Mouse (Mus musculus) gastrocnemius, postnatal 10 days (tissue): ENCODE data around the gene Gm1673. TPM values are rescaled to one million over a fixed set of nuclear protein-coding genes. Genes with fewer than 3 reads are reported as not detected.
"Not testable (repeated sequence)": the region's sequence is repeated elsewhere in the genome, so short reads cannot be mapped to it uniquely, and the experiment has no call there.

Experiments used
- DNase-seq: peaks from one replicate; pipeline ENCODE4 v3.0.0; 2021; ENCODE audit warnings: mixed read lengths
- long read RNA-seq, 2 experiments: library from polyadenylated mRNA; stranded (forward); transcript quantifications; one replicate each; pipeline ENCODE4 v2.0.0; 2021
- total RNA-seq, 2 experiments: library from RNA; stranded (reverse); gene quantifications; 2 replicates each; pipeline ENCODE4 v1.2.3; 2021

The Gm1673 gene
- total RNA-seq = 1 to 10 TPM; 2.5 to 3.2 TPM
- long read RNA-seq, experiment 1, partial matches to known transcripts = 0 of 1 reads
- long read RNA-seq, experiment 1, other reads (novel, unspliced or antisense) = 0 of 1 reads
- long read RNA-seq, experiment 2, partial matches to known transcripts = 0 of 1 reads
- long read RNA-seq, experiment 2, other reads (novel, unspliced or antisense) = 0 of 1 reads

DNA sequence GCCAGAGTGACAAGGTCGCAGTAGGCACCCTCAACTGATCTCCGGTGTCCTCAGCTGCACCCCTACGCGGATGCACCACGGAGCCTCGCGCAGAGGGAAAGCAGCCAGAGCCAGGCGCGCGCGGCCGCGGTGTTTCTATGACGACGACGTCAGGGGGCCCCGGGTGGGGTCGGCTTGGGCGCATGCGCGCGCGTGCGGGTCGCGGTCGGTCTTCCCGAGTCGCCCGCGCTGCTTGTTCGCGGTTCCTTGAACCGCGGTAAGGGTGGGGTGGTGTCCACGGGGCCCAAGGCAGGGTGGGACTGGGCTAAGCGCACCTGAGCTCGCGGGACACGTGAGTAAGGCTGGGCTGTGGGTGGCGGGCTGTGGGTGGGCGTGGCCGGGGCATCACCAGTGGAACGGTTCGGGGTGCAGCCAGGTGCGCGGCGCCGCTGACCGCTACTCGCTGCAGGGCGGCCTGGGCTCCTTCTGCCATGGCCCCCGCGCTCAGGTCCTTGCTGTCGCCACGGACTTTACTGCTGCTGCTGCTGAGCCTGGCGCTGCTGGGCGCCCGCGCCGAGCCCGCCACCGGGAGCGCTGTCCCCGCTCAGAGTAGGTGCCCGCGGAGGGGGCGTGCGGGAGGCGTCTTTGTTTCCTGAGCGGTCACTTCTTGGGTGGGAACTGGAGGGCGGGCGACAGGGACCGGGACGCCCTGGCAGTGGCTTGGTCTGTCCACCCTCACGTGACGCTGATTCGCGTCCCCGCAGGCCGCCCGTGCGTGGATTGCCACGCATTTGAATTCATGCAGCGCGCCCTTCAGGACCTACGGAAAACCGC, at the start of gene Gm1673:
Gm1673 (plus strand) TSS at position 125 of the 813 bp plus-strand sequence.
- peak; percentile 79 for DNase-seq

DNA sequence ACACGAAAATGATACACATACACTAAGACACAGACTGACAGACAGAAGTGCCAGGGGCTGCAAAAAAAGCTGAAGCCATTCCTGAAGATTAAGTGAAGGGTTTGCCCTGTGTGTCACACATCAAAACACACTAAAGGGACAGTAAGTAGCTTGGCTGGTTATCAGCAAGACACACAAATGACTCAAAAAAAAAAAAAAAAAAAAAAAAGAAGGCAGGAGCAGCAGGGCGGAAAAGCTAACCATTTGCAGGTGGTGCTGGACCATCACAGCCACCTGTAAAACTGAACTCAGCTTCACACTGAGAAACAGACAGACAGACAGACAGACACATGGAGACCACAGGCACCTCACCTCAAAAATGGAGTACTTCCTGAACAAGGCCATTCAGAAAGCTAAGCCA, 49.2 kb upstream of the Gm1673 start:
- no peak for DNase-seq

DNA sequence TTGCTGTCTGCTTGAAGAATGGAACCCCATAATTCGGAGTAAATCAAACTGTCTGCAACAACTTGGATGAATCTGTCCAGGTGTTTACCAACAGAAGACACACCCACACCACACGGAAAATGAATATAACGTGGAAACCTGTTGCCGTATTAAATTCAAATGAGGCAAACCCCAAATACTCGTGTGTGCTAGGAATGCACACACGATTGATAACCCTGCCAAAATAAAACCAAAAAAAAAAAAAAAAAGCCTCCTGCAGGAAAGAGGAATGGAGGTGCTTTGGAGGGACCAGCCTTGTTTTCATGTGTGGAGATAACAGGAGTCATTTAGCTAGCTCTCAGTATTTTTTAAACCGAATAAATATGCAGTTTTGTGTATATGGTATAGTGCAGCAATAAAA, 48.4 kb upstream of the Gm1673 start:
- no peak for DNase-seq

DNA sequence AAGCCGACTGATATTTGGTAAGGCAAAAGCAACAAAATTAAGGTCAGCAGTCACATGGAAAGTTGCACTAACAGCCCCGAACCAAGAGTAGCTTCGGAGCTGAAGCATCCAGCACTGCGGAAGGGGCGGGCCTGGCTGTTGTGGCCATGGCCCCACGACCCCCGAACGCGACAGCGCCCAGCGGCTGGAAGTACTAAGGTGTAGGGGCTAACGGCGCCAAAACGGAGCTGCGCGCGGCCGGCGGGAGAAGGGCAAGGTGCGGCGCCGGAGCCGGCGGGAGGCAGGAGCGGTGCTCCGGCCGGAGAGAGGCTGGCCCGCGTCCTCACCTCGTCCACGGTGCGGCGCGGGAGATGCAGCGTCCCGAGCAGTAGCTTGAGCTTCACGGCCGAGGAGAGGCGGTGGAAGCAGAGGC, 47.5 kb upstream of the Gm1673 start:
- no peak for DNase-seq

DNA sequence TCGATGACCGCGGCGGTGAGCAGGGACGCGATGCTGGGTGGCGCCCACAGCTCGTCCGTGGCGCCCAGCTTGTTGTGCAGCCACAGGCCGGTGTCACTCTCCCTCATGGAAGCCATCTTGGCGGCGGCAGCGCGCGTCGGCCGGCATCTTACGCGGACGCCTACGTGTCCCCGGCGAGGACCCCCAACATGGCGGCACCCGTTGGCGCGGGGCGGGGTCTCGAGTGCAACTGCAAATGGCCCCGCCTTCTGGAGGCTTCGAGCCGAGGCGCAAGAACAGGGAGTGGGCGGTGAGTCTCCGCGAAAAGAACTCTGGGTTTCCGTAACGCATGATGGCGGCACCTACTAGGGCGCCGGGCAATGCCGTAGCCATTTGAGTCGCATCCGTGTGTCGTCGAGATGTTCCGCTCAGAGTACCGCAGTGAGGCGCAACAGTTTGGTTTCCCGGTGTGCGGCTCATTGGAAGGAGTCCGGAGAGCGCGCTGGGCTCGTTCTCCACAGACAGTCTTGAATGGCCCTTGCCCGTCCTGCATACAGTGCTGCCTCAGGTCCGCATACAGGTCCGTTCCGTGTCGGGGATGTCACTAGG, 47.0 kb upstream of the Gm1673 start, which contains the start of gene Nelfa:
Nelfa (minus strand) TSS at position 294 of the 588 bp plus-strand sequence.
- peak; percentile 97 for DNase-seq

DNA sequence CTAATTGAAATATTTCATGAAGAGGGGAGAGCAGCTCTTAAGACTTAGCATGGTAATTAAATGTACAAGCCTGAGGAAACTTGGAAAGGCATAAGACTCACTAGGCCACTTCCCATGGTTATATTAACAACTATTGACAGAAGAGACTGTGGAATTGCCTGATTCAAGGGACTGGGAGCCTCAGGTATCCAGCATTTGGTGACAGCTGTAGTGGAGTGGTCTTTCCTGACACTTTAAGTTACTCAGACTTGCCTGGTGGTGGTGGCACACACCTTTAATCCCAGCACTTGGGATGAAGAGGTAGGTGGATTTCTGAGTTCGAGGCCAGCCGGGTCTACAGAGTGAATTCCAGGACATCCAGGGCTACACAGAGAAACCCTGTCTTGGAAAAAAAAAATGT, 46.0 kb upstream of the Gm1673 start:
- DNase-seq = no peak

DNA sequence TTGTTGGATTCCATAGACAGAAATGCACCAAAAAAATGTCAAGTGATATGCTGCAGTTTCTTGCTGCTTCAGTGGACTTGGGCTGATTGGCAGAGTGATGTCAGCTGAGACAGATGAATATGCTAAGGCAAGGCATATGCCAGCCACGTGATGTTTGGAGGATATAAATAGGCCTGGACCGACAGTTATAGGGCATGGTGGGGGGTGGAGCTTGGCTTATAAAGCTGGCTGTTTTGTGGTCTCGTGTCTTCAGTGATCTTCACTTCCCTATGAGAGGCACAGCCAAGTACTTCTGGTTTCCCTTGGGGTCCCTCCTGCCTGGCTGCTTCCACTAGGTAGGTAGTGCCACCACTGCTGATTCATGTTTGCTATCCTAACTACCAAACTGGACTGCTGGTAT, 44.8 kb upstream of the Gm1673 start:
- DNase-seq = no peak

DNA sequence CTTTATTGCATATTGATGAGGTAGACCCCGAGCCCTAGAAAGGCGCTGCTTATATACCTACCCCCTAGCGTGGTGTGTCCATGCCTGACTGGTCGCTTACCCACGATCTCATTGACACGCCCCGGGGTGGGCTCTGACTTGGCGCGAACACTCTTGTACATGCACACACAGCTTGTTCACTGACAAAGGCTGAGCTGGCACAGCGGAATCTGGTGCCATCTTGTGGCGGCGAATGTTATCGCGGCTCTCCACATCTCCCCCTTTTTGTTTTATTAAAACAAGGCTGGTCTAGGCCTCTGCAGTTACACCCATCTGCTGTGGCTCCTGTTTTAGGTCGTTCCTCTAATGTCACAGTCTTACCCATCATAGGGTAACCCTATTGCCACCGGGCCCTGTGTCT, 36.2 kb upstream of the Gm1673 start:
- DNase-seq = not testable (repeated sequence)

DNA sequence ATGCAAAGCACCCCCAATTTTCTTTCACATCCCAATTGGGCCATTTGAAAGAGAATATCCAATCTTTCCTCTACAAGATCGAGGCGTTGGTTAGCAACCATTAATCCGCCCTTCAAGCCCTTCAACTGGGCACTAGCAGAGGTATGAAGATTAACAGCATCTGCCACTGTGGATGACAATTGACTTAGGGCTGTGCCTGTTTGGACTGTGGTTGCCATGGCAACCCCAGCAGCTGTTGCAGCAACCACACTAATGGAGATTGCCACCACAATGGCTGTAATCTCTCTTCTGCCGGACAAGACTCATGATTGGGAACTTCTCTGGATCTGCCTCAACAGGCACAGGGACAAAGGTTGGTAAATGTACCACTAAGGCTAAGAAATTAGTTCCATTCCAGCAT, 34.9 kb upstream of the Gm1673 start:
- DNase-seq = no peak

DNA sequence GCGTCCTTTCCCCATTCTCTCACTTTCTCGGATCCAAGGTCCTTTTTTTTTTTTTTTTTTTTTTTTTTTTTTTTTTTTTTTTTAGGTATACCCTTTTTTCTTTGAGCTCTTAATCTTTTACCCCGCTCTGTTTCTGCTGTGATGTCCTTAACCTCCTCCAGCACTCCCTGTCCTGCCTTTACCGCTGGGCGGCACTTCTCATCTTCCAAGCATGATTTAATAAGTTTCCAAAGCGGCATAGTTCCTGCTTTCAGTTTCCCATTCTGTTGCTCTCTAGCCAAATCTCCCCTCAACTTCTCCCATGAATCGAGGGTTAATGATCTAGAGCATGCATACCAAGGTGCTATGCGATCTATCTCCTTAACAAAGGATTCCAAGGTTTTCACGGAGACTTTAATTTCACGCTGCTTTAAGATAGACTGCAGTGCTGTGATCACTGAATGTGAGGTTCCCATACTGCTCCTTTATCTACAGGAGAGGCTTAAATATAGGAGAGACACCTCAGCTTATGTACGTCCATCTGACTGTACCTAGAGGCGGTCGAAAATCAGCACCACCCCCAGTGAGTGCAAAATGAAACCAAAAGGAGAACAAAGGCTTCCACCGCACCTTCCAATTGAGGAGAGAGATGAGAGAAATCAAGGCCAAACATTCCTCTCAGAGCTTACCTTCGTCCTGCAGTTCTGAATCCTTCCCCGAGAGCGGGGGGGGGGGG, 29.6 kb upstream of the Gm1673 start:
- DNase-seq = no peak

DNA sequence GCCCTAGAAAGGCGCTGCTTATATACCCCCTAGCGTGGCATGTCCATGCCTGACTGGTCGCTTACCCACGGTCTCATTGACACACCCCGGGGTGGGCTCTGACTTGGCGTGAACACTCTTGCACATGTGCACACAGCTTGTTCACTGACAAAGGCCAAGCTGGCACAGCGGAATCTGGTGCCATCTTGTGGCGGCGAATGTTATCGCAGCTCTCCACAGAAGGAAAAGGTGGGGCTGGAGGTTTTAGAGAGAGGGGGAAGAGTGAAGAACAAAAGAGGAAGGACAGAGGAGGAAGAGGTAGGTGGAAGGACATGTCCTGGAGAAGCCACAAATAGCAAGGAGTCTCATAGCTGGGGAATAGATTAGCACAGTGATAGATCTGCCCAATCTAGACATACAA, 28.9 kb upstream of the Gm1673 start:
- DNase-seq = peak; percentile 74

DNA sequence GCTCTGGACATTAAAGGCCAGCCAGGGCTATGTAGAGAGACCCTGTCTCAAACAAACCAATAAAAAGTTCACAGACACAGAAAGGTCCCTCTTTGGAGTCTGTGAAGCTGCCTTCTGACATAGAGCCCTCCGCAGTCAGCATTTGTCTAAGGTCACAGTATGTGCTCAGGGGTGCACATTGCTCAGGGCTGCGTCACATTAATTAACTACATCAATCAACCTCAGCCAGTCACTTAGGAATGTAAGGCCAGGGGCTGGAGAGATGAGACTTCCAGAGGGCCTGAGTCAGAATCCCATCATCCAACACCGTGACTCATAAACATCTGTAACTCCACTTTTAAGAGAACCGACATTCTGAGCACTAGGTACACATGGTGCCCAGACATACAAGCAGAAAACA, 27.4 kb upstream of the Gm1673 start:
- no peak for DNase-seq

DNA sequence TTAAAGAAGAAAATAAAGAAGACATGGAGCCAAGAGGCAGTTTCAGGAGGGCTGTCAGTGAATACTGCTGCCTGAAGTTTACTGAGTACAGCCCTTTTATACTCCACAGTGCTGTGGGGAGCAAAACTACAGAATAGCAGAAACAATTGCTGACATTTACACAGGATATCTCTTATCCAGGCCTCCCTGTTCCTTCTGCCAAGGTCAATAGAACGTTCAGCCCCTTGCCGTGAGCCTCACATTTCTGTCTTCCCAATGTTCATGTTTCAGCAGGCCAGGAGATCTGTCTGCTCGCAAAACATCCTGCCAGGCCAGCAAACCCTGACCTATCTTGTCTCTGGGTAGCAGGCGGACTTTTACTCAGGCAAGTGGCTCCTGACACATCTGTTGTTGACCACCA, 23.9 kb upstream of the Gm1673 start:
- no peak for DNase-seq

DNA sequence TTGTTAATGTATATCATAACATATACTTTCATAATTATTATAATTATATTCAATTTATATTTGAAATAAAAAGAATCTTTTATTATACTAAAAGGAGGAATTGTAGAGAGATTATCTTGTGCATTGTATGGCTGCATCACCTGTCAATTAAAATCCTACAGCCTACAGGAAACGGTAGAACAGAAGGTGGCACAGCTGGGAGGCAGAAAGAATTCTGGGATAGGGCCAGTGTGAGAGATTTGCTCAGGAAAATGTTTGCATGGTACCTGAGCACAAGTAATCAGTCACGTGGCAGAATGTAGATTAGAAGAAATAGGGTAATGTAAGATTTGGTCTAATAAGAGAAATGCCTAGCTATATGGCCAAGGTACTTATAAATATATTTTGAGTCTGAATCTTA, 8.5 kb upstream of the Gm1673 start:
- no peak for DNase-seq

DNA sequence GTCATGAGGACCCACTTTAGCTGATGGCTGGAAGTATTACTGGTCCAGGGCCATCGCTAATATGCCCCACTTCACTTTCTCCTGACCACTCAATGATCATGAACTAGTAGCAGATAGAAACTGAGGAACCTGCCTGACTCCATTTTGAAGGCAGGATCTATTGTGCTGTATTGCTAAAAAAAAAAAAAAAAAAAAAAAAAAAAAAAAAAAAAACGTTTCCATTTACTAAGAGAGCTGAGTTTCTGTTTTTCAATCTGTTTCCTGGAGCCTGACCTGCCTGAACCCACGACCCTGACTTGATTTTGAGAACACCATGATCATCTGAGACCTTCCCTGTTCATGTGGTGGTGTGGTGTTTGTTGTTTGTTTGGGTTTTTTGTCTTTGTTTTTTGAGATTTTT, 7.0 kb upstream of the Gm1673 start:
- no peak for DNase-seq

DNA sequence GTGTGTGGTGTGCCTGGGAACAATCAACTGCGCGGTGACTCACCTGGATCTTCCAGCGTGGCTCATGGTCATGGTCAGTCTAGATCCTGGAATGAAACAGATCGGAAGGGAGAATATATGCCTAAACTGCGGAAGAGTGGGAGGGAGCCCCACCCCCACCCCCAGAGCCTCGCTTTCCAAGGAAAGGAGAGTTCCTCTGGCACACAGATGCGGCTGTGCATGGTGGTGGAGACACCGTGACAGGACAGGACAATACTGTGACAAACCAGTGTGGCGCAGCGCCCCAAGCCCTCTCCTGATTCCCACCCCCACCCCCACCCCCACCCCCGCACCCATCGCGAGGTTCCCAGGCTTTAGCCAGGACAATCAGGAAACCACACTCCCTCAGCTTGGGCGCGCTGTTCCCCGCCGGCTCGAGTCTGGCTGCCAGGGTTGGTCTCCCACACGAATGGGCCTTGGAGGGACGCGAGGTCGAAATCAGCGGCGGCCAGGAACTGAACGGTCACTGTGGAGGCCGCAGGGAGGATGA, 438 bp upstream of the Gm1673 start:
- peak; percentile 29 for DNase-seq

DNA sequence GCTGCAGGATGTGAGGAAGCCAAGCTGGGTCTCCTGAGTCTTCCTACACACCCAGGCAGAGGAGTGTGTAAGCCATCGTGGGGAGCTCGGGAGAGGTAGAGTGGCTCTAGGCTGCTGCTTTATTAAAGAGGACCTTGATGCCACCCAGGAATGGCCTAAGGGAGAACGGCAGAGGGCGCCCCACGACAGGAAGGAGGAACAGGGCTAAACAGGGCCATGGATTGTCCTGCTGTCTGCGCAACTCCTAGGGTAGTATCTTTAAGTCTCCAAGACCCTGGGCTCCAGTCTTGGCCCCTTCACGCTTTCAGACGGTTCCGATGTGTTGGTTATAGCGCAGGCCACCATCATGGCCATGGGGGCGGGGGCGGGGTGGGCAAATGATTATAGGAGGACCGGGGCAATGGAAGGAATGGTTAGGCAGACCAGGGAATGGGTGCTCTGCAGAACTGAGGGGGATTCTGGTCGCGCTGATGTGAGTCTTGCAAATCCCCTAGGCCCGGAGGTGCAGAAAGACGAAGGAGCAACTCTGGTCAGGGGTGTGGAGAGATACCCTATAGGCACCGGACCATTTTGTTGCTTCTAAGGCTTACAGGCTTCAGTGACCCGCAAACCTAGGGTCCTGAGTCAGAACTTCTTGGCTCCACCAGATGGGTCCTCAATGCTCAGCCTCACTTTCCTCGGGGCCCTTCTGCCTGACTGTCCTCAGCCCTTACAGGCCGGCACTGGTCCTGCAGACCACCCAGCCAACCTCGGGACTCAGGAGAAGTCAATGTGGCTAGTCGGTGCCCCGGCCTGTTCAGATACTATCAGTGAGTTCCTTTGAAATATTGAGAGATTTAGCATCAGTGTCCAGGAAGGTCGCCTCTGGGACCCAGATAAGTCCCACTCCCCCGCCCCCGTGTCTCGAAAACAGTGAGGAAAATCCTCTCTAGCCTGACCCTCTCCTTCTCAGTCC, 11.7 kb downstream of the Gm1673 start:
- DNase-seq = no peak

DNA sequence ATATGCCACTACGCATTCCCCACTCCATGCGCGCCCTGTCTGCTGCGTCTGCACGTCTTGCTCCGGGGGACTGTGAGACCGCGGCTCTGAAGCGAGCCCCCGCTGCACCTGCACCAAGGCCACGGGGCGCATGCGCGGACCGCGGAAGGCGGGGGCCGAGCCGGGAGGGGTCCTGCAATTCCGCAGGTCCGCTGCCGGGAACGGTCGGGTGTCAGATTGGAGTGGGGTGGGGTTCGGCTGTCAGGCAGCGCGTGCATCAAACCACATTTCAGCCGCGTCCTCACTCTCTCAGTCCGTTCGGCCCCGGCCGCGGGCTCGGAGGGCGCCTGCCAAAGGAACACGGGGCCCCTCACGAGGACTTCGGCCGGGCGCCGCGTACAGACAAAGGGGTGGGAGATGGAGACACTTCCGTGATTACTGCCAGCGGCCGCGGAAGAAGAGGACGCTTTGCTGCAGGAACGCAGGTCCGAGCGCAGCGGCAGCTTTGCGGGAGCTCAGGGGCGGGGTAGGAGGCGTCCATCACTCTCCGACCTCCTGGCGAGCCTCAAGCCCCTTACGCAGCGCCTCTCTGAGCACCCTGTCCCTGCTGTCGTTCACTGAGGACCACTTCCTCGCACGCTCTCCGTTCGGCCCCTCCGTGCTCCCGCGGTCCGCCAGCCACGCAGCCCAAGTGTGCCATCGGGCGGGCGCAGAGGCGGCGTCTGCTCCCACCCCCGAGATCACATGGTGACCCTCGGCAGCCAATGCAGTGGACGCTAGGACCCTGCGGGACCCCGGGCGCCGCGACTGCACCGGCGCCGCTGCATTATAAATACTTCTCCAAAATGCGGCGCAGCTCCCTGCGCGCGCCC, 12.8 kb downstream of the Gm1673 start, which contains the start of gene Nat8l:
Nat8l (plus strand) TSS at position 142 of the 851 bp plus-strand sequence.
- DNase-seq = peak; percentile 32

DNA sequence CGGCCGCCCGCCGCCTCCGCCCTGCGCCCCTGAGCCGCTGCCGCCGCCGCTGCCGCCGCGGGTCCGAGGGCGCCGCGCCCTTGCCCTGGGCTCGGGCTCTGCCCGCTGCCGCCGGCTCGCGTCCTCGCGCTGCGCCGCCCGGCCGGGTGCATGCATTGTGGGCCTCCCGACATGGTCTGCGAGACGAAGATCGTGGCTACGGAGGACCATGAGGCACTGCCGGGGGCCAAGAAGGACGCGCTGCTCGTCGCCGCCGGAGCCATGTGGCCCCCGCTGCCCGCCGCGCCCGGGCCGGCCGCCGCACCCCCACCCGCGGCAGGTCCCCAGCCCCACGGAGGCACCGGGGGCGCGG, 13.4 kb downstream of the Gm1673 start:
- DNase-seq = no peak

DNA sequence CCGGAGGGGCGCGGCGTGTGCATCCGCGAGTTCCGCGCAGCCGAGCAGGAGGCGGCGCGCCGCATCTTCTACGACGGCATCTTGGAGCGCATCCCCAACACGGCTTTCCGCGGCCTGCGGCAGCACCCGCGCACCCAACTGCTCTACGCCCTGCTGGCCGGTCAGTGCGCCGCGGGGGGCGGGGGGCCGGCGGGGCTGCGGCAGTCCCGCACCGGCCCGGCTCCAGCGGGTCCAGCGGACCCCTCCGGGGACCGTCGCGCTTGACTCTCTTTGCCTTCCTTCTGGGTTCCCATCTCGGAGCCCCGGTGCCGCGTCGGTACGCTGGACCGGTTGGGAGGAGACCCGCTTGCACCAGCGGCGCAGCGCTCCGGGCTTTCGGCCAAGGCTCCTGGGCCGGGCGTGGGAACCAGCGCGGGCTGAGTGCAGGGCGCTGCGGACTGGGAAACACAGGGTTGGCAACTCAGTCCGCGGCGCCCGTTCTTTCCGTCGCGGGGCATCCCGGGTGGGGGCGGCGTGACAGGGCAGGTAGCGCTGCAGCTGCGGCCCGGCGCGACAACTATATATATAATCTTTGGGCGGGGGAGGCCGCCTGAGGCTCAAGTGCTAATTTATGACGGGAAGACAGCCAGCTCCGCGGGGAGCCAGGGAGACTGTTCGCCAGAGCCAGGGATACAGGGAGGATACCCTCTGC, 14.0 kb downstream of the Gm1673 start:
- DNase-seq = peak; percentile 54
